Mouse (Mus musculus): Measurements from ENCODE around the gene Cfap69. TPM values are rescaled to one million over a fixed set of nuclear protein-coding genes. Genes with fewer than 3 reads are reported as not detected.

Gene Cfap69
- polyA plus RNA-seq, 1 experiment from 2014 or later = 12.3 TPM

GRCm38 (mm10) chr5:5668920-5669319, 4.9 kb upstream of the Cfap69 start:
- H3K4me1 ChIP-seq (ENCODE audit: control insufficient read depth, insufficient read depth, low read length) = peaks cover 11% of the 10 kb centered on the region
- DNase-seq (no peak), ATAC-seq (ENCODE audit: low FRiP score, low TSS enrichment) (no peak)
- H3K27me3 ChIP-seq (ENCODE audit: control insufficient read depth, insufficient read depth, low read length) = no peaks in the 10 kb centered on the region
- H3K4me2 ChIP-seq (ENCODE audit: low read length) = no peak overlapping the region
- no peak overlapping the region for H3K4me3 ChIP-seq (replicated peaks; ENCODE audit: low read depth, low read length)
- no peaks in the 10 kb centered on the region for H3K9me3 ChIP-seq (ENCODE audit: control insufficient read depth, low read length)
- no peak overlapping the region for H3K27ac ChIP-seq (replicated peaks; ENCODE audit: low read depth, low read length)
- 76% methylated on average over 7 of the region's 7 CpGs for WGBS
- H3K9ac ChIP-seq (replicated peaks; ENCODE audit: low read length) = no peak overlapping the region
- peaks cover 7% of the 10 kb centered on the region; the same call in 1 of the 2 replicates for H3K36me3 ChIP-seq (ENCODE audit: control insufficient read depth, insufficient read depth, low read length)

GRCm38 (mm10) chr5:5664371-5664926, 410 bp upstream of the Cfap69 start:
- DNase-seq (peak; percentile 19), ATAC-seq (ENCODE audit: low FRiP score, low TSS enrichment) (peak; percentile 32)
- H3K9ac ChIP-seq (replicated peaks; ENCODE audit: low read length) = peak overlapping the region; percentile 74
- H3K36me3 ChIP-seq (ENCODE audit: control insufficient read depth, insufficient read depth, low read length) = peaks cover 3% of the 10 kb centered on the region; the same call in 1 of the 2 replicates
- no peaks in the 10 kb centered on the region for H3K9me3 ChIP-seq (ENCODE audit: control insufficient read depth, low read length)
- H3K27ac ChIP-seq (replicated peaks; ENCODE audit: low read depth, low read length) = peak overlapping the region; percentile 71
- H3K4me3 ChIP-seq (replicated peaks; ENCODE audit: low read depth, low read length) = peak overlapping the region; percentile 72
- H3K4me1 ChIP-seq (ENCODE audit: control insufficient read depth, insufficient read depth, low read length) = peaks cover 15% of the 10 kb centered on the region
- WGBS = 48% methylated on average over 6 of the region's 6 CpGs
- peak overlapping the region; percentile 84 for H3K4me2 ChIP-seq (ENCODE audit: low read length)
- H3K27me3 ChIP-seq (ENCODE audit: control insufficient read depth, insufficient read depth, low read length) = no peaks in the 10 kb centered on the region

- Histone ChIP-seq H3K4me2 (ENCODE audit: low read length) (peak overlapping the region; percentile 84), H3K4me3 (replicated peaks; ENCODE audit: low read depth, low read length) (peak overlapping the region; percentile 72), H3K36me3 (ENCODE audit: control insufficient read depth, insufficient read depth, low read length) (no peaks in the 10 kb centered on the region), H3K27me3 (ENCODE audit: control insufficient read depth, insufficient read depth, low read length) (no peaks in the 10 kb centered on the region), H3K27ac (replicated peaks; ENCODE audit: low read depth, low read length) (no peak overlapping the region), H3K9ac (replicated peaks; ENCODE audit: low read length) (peak overlapping the region; percentile 74; the same call in 1 of the 2 replicates), H3K9me3 (ENCODE audit: control insufficient read depth, low read length) (no peaks in the 10 kb centered on the region), H3K4me1 (ENCODE audit: control insufficient read depth, insufficient read depth, low read length) (peaks cover 15% of the 10 kb centered on the region)
- 42% methylated on average over 6 of the region's 6 CpGs for WGBS
- ATAC-seq (ENCODE audit: low FRiP score, low TSS enrichment) (no peak), DNase-seq (no peak)
Measured at GRCm38 (mm10) chr5:5663057-5663456, 982 bp downstream of the Cfap69 start.

- H3K4me1 ChIP-seq (ENCODE audit: control insufficient read depth, insufficient read depth, low read length) = 0 out of 2 replicates have a peak, but pooled peaks cover 4% of the 10 kb centered on the region
- WGBS = 66% methylated on average over 2 of the region's 2 CpGs
- no peak for ATAC-seq (ENCODE audit: low FRiP score, low TSS enrichment)
- H3K4me2 ChIP-seq (ENCODE audit: low read length) = no peak overlapping the region
- H3K27me3 ChIP-seq (ENCODE audit: control insufficient read depth, insufficient read depth, low read length) = no peaks in the 10 kb centered on the region
- DNase-seq = no peak
- H3K9ac ChIP-seq (replicated peaks; ENCODE audit: low read length) = no peak overlapping the region
- H3K9me3 ChIP-seq (ENCODE audit: control insufficient read depth, low read length) = no peaks in the 10 kb centered on the region
- H3K4me3 ChIP-seq (replicated peaks; ENCODE audit: low read depth, low read length) = no peak overlapping the region
- H3K36me3 ChIP-seq (ENCODE audit: control insufficient read depth, insufficient read depth, low read length) = no peaks in the 10 kb centered on the region
- H3K27ac ChIP-seq (replicated peaks; ENCODE audit: low read depth, low read length) = no peak overlapping the region
Measured at GRCm38 (mm10) chr5:5658680-5659079, 5.4 kb downstream of the Cfap69 start.

- Histone ChIP-seq H3K4me1 (ENCODE audit: control insufficient read depth, insufficient read depth, low read length) (no peaks in the 10 kb centered on the region), H3K9me3 (ENCODE audit: control insufficient read depth, low read length) (no peaks in the 10 kb centered on the region), H3K4me3 (replicated peaks; ENCODE audit: low read depth, low read length) (no peak overlapping the region), H3K36me3 (ENCODE audit: control insufficient read depth, insufficient read depth, low read length) (no peaks in the 10 kb centered on the region), H3K27me3 (ENCODE audit: control insufficient read depth, insufficient read depth, low read length) (no peaks in the 10 kb centered on the region), H3K4me2 (ENCODE audit: low read length) (no peak overlapping the region), H3K9ac (replicated peaks; ENCODE audit: low read length) (no peak overlapping the region), H3K27ac (replicated peaks; ENCODE audit: low read depth, low read length) (no peak overlapping the region)
- WGBS = 80% methylated on average over 2 of the region's 2 CpGs
- DNase-seq = no peak
- ATAC-seq (ENCODE audit: low FRiP score, low TSS enrichment) = no peak
Measured at GRCm38 (mm10) chr5:5657932-5658331, 6.1 kb downstream of the Cfap69 start.

- H3K4me3 ChIP-seq (replicated peaks; ENCODE audit: low read depth, low read length) = no peak overlapping the region
- WGBS = 78% methylated on average over 6 of the region's 6 CpGs
- DNase-seq (no peak), ATAC-seq (ENCODE audit: low FRiP score, low TSS enrichment) (no peak)
- H3K4me2 ChIP-seq (ENCODE audit: low read length) = no peak overlapping the region
- H3K36me3 ChIP-seq (ENCODE audit: control insufficient read depth, insufficient read depth, low read length) = no peaks in the 10 kb centered on the region
- no peaks in the 10 kb centered on the region for H3K9me3 ChIP-seq (ENCODE audit: control insufficient read depth, low read length)
- H3K9ac ChIP-seq (replicated peaks; ENCODE audit: low read length) = no peak overlapping the region
- H3K27ac ChIP-seq (replicated peaks; ENCODE audit: low read depth, low read length) = no peak overlapping the region
- no peaks in the 10 kb centered on the region for H3K4me1 ChIP-seq (ENCODE audit: control insufficient read depth, insufficient read depth, low read length)
- H3K27me3 ChIP-seq (ENCODE audit: control insufficient read depth, insufficient read depth, low read length) = no peaks in the 10 kb centered on the region
Measured at GRCm38 (mm10) chr5:5648817-5649569, 15.0 kb downstream of the Cfap69 start.

- Histone ChIP-seq H3K4me2 (ENCODE audit: low read length) (no peak overlapping the region), H3K27me3 (ENCODE audit: control insufficient read depth, insufficient read depth, low read length) (no peaks in the 10 kb centered on the region), H3K9me3 (ENCODE audit: control insufficient read depth, low read length) (no peaks in the 10 kb centered on the region), H3K36me3 (ENCODE audit: control insufficient read depth, insufficient read depth, low read length) (no peaks in the 10 kb centered on the region), H3K4me1 (ENCODE audit: control insufficient read depth, insufficient read depth, low read length) (no peaks in the 10 kb centered on the region), H3K9ac (replicated peaks; ENCODE audit: low read length) (no peak overlapping the region), H3K4me3 (replicated peaks; ENCODE audit: low read depth, low read length) (no peak overlapping the region), H3K27ac (replicated peaks; ENCODE audit: low read depth, low read length) (no peak overlapping the region)
- 13% methylated on average over 1 of the region's 1 CpGs for WGBS
- DNase-seq = peak; percentile 78
- peak; percentile 50; the same call in 1 of the 2 replicates for ATAC-seq (ENCODE audit: low FRiP score, low TSS enrichment)
Measured at GRCm38 (mm10) chr5:5646173-5646572, 17.9 kb downstream of the Cfap69 start.

GRCm38 (mm10) chr5:5638496-5638895, 25.5 kb downstream of the Cfap69 start:
- Histone ChIP-seq H3K4me3 (replicated peaks; ENCODE audit: low read depth, low read length) (no peak overlapping the region), H3K4me2 (ENCODE audit: low read length) (no peak overlapping the region), H3K9ac (replicated peaks; ENCODE audit: low read length) (no peak overlapping the region), H3K36me3 (ENCODE audit: control insufficient read depth, insufficient read depth, low read length) (no peaks in the 10 kb centered on the region), H3K27me3 (ENCODE audit: control insufficient read depth, insufficient read depth, low read length) (no peaks in the 10 kb centered on the region), H3K4me1 (ENCODE audit: control insufficient read depth, insufficient read depth, low read length) (no peaks in the 10 kb centered on the region), H3K27ac (replicated peaks; ENCODE audit: low read depth, low read length) (no peak overlapping the region), H3K9me3 (ENCODE audit: control insufficient read depth, low read length) (no peaks in the 10 kb centered on the region)
- ATAC-seq (ENCODE audit: low FRiP score, low TSS enrichment) = no peak
- DNase-seq = no peak
- 61% methylated on average over 2 of the region's 2 CpGs for WGBS

- Histone ChIP-seq H3K4me3 (replicated peaks; ENCODE audit: low read depth, low read length) (no peak overlapping the region), H3K27me3 (ENCODE audit: control insufficient read depth, insufficient read depth, low read length) (no peaks in the 10 kb centered on the region), H3K9me3 (ENCODE audit: control insufficient read depth, low read length) (no peaks in the 10 kb centered on the region), H3K9ac (replicated peaks; ENCODE audit: low read length) (no peak overlapping the region), H3K4me2 (ENCODE audit: low read length) (no peak overlapping the region), H3K27ac (replicated peaks; ENCODE audit: low read depth, low read length) (no peak overlapping the region), H3K4me1 (ENCODE audit: control insufficient read depth, insufficient read depth, low read length) (no peaks in the 10 kb centered on the region), H3K36me3 (ENCODE audit: control insufficient read depth, insufficient read depth, low read length) (no peaks in the 10 kb centered on the region)
- no peak for ATAC-seq (ENCODE audit: low FRiP score, low TSS enrichment)
- no peak for DNase-seq
- 85% methylated on average over 3 of the region's 3 CpGs for WGBS
Measured at GRCm38 (mm10) chr5:5625491-5625890, 38.5 kb downstream of the Cfap69 start.
